Mouse (Mus musculus) urinary bladder, postnatal 25 days (tissue): ENCODE measurements around the gene Vldlr.

ENCODE experiments used
- DNase-seq: peaks from one replicate; pipeline ENCODE4 v3.0.0; 2022; ENCODE audit warnings: low spot score

Gene Vldlr

DNA sequence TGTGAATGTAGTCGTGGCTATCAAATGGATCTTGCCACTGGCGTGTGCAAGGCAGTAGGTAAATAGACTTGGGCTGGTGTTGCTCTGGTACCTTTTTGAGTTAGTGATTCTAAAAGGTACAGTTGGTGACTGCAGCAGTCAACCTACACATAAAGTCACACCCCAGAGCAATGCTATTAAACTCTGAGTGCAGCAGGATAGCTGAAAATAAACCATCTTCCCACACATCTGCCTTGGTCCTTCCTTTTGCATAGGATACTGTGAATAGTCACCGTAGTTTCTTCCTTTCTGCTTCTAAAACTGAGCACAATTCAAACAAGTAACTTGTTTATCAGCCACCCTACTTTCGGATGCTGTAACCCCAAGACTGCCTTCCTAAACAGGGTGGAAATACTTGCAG lies 23.6 kb downstream of the Vldlr start:
- no peak for DNase-seq

DNA sequence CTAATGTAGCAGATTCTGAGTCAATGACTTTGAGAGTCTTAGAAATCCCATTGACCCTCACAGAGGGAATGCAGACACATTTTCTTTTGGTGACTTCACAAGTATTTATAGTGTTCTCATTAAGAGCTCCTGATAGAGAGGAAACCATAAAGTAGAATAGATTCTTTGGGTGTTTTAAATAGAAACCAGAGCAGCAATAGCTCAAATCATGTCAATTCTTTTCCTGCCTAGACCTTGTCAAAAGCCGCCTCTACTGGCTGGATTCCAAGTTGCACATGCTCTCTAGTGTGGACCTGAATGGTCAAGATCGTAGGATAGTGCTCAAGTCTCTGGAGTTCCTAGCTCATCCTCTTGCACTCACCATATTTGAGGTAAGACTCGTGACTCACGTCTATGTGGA lies 27.2 kb downstream of the Vldlr start:
- no peak for DNase-seq

DNA sequence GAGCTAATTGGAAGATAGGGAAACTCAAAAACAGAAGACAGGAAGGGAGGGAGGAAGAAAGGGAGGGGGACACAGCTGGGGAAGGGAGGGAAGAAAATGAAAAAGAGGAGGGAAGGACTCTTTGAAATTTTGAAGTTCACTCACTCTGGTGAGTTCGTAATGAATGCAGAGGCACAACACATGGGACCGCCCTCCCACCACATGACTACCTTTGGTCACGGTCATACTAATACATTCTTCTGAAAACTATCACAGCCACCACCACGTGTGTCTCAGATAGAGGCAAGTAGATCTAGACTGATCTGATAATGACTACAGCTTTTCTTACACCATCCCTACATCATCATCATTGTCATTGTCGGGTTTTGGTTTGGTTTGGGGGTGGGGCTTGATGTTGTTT lies 38.5 kb downstream of the Vldlr start:
- no peak for DNase-seq

DNA sequence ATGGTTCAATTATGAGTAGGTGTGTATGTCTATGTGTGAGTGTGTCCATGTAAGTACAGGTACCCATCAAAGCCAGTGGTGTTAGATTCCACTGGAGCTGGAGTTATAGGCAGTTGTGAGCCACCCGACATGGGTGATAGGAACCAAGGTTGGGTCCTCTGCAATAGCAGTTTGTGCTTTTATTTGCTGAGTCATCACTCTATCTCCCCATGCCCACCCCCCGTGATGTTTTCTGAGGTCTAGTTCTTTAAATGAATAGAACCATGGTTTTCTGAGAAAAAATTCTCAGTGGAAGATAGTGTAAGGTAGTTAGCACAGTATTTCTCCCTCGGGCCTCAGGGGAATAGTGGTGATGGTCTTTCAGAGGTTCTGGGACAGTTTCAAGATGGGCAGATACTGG lies 39.4 kb downstream of the Vldlr start:
- DNase-seq: no peak

DNA sequence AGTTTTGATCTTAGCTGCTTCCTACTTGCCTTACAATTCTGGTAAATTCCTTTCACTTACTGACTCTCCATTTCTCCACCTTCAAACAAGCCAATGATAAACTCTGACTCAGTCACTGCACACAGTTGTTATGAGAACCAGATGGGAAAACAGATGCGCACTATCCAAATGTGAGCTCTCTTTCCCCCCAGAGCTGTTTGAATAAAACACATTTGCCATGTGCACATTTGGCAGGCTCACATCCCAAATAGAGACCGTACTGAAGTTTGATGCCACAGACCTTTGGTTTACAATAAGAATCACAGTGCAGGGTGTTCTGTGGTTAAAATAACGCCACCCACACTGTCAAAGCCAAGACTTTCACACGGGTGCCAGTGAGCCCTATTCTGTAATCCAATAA lies 43.8 kb downstream of the Vldlr start:
- no peak for DNase-seq

DNA sequence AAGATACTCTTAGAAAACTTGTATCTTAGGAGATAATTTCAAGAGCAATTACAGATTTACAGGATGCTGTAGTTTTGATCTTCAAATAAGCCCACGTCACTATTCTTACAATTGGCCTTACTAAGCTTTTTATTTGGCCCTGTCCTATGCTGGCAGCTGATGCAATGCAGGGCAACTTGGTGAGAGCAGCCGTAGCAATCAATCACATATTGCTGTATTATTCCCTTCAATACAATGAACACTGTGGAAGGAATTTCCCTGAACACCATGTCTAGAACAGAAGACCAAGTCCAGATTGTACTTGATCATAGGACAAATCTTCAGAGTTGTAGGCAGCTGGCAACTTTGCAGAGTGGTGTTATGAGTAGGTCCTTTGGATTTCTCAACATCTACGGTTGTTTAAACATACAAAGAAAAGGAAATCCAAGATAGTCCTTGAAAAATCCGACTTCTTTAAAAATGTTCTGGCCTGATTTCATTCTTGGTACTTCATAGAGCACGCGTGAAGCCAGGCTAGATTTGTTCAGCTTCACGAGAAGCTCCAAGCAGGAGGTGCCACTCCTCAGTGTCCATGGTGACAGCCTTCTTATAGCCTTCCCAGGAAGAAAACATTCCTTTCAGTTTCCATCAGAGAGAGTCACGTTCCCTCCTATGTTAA lies 44.5 kb downstream of the Vldlr start:
- DNase-seq: no peak

DNA sequence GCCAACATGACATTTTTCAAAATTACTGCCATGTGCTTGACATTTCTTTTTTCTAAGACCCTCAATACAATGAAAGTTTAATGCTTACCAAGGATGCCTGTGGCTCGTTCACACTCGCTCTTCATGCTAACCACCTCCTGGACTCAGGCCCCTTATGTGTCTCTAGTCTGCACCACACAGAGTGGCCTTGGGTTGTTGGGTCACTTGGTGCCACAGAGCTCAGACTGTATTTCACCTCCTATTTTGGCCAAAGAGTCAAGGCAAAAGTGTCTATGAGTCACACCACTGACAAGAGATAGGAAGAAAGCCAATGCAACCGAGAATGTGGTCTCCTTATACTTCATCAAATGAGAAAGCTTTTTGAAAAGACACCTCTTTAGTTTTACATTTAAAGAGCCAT lies 45.9 kb downstream of the Vldlr start:
- DNase-seq: no peak

DNA sequence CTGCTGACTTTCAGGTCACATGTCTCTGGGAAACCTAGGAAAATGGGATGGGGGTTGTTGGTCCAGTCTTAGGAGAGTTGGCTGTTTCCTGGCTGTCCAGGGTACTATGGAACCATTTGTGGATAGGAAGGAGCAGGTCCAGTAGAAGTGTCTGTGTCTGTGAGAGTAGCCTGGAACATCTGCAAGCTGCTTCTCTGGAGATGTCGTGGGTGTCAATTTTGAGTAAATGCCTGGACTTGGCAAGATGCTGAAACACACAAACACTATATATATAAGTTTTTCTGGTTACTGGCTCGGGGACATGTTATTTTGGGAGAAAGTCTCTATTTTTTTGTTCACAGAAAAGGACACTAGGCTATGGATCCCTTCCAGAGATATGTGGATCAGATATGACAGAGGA lies 57.1 kb downstream of the Vldlr start:
- DNase-seq: no peak

DNA sequence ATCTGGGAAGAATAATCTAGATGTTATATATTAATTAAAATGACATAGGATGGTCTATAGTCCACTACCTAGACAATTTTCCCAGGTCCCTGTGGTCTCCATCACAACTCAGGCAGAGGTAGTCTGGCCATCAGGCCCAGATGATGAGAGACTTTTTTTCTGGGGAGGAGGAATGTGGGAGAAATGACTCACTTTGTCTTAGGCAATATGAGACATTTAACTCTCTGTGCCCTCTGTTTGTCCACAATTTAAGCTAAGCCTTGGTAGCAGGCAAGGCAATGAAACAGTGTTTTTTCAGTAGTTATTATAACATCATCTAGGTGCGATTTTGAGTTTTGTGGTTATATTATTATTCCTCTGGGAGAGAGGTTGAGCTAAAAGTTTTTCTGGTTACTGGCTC lies 58.1 kb downstream of the Vldlr start:
- no peak for DNase-seq

DNA sequence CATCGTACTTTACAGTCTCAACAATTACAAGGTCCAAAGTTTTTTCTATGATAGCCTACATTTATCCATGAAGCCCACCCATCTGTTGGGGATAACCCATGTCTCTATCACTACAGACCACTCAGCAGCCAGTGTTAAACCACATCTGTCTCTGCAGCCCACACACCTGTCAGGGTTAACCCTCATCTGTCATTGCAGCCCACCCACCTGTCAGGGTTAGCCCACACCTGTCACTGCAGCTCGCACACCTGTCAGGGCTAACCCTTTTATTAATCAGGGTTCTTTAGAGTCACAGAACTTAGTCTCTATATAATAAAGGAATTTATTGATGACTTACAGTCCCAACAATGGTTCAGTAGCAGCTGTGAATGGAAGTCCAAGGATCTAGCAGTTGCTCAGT lies 62.9 kb downstream of the Vldlr start:
- DNase-seq: no peak
